Mouse (Mus musculus) midbrain, postnatal 0 days (tissue): Measurements from ENCODE around the gene Klhl11. TPM values are rescaled to one million over a fixed set of nuclear protein-coding genes. Genes with fewer than 3 reads are reported as not detected.

Experiments used
- ATAC-seq: fragments of 200-750 bp; cut with Nextera tagmentation; 2 replicates; pipeline ENCODE4 v1.8.0; 2017; ENCODE audit warnings: moderate number of reproducible peaks, mild to moderate bottlenecking, moderate TSS enrichment, moderate library complexity; ENCODE audit not compliant: low FRiP score
- DNase-seq: peaks from one replicate; pipeline ENCODE4 v3.0.0-alpha.2; 2015; ENCODE audit warnings: low spot score
- H3K27ac ChIP-seq: fragments of 300-500 bp; sonication (generic); 2 replicates; pipeline ENCODE4 v1.5.1; 2014; ENCODE audit warnings: low read depth, mild to moderate bottlenecking, low read length, mixed read lengths
- H3K27me3 ChIP-seq: fragments of 300-500 bp; sonication (generic); 2 replicates; pipeline ENCODE4 v1.6.1; 2014; ENCODE audit warnings: low read length, control low read depth, mixed read lengths; ENCODE audit not compliant: insufficient read depth
- H3K36me3 ChIP-seq: fragments of 300-500 bp; sonication (generic); 2 replicates; pipeline ENCODE4 v1.6.1; 2014; ENCODE audit warnings: low read length, control low read depth, mixed read lengths; ENCODE audit not compliant: insufficient read depth
- H3K4me1 ChIP-seq: fragments of 300-500 bp; sonication (generic); 2 replicates; pipeline ENCODE4 v1.6.1; 2014; ENCODE audit warnings: mild to moderate bottlenecking, control low read depth, antibody characterized with exemption, low read length, mixed read lengths; ENCODE audit not compliant: insufficient read depth
- H3K4me2 ChIP-seq: fragments of 300-500 bp; sonication (generic); 2 replicates; pipeline ENCODE4 v1.6.1; 2014; ENCODE audit warnings: low read depth, mild to moderate bottlenecking, low read length, mixed read lengths; ENCODE audit not compliant: poor library complexity, severe bottlenecking
- H3K4me3 ChIP-seq: fragments of 300-500 bp; sonication (generic); 2 replicates; pipeline ENCODE4 v1.5.1; 2014; ENCODE audit warnings: low read depth, mild to moderate bottlenecking, low read length, moderate library complexity
- H3K9ac ChIP-seq: fragments of 300-500 bp; sonication (generic); replicated peaks from 2 replicates; pipeline ENCODE4 v1.6.1; 2014; ENCODE audit warnings: mild to moderate bottlenecking, low read length, moderate library complexity, mixed read lengths; ENCODE audit not compliant: poor library complexity, severe bottlenecking
- H3K9me3 ChIP-seq: fragments of 300-500 bp; sonication (generic); 2 replicates; pipeline ENCODE4 v1.6.1; 2016; ENCODE audit warnings: low read length, control low read depth
- CTCF ChIP-seq: IDR thresholded peaks from 2 replicates; pipeline ENCODE4 v1.5.1; 2016; ENCODE audit warnings: antibody characterized with exemption, mild to moderate bottlenecking
- WGBS: fragments of 180-500 bp; shearing (Covaris S2); extraction: QIAGEN DNeasy Blood & Tissue Kit; methylation state at CpG from one replicate; pipeline ENCODE4 v1.1.7; 2014; 5-methylcytosine and 5-hydroxymethylcytosine counted together
- polyA plus RNA-seq: library from polyadenylated mRNA; unstranded; fragments of >200 nt; fragmentation: Nextera tagmentation; extraction: Ambion mirVana; gene quantifications from 2 replicates; pipeline ENCODE4 v1.2.1, GENCODE M21; 2015
- total RNA-seq: library from RNA; depleted of rRNA; stranded (reverse); fragments of >200 nt; gene quantifications from 2 replicates; pipeline ENCODE4 v1.2.3, GENCODE M21; 2014

Klhl11 gene
- total and polyA plus RNA-seq, 2 experiments from 2014 or later, result 10.3 to 57.4 TPM

DNA sequence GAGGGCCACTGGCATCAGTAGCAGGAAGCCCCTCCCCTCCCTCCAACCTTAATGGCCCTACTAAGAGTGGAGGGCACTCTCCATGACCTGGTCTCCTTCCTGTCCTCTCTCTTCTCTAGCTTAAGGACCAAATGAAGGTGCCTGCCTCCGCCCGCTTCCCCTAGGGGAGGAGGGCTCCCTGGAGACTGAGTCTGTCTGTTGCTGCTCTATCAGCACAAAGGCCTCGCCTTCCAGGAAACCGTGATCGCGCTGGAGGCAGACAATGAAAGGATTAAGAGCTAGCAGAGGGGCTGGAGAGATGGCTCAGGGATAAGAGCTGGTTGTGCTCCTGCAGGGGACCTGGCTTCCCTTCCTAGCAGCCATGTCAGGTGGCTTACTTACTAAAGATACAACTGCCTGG is 28.8 kb upstream of the Klhl11 start:
- DNase-seq, result no peak

GRCm38 (mm10) chr11:100500651-100501050 is 28.1 kb upstream of the Klhl11 start:
- no peak for ATAC-seq
- Histone ChIP-seq H3K27me3 (no peaks in the 10 kb centered on the region), H3K4me2 (no peak overlapping the region), H3K36me3 (peaks cover 86% of the 10 kb centered on the region), H3K9ac (no peak overlapping the region), H3K4me1 (no peaks in the 10 kb centered on the region), H3K27ac (0 out of 2 replicates have a peak overlapping the region, but pooled peaks have one; percentile 38), H3K4me3 (no peak overlapping the region), H3K9me3 (no peaks in the 10 kb centered on the region)
- TF ChIP-seq CTCF, result no peak
- no peak for DNase-seq
- WGBS, result 59% methylated on average over 7 of the region's 7 CpGs

More for the DNA sequence above, 28.8 kb upstream of the Klhl11 start:
- no peak overlapping the region for H3K4me2 ChIP-seq
- H3K4me3 ChIP-seq, result no peak overlapping the region
- no peak for ATAC-seq
- H3K27me3 ChIP-seq, result no peaks in the 10 kb centered on the region
- 6% methylated on average over 6 of the region's 6 CpGs for WGBS
- peaks cover 84% of the 10 kb centered on the region for H3K36me3 ChIP-seq
- H3K4me1 ChIP-seq, result no peaks in the 10 kb centered on the region
- H3K9me3 ChIP-seq, result no peaks in the 10 kb centered on the region
- H3K27ac ChIP-seq, result 0 out of 2 replicates have a peak overlapping the region, but pooled peaks have one; percentile 38
- TF ChIP-seq CTCF, result no peak
- no peak overlapping the region for H3K9ac ChIP-seq

GRCm38 (mm10) chr11:100500241-100500640 is 27.7 kb upstream of the Klhl11 start:
- WGBS, result 61% methylated on average over 3 of the region's 3 CpGs

DNA sequence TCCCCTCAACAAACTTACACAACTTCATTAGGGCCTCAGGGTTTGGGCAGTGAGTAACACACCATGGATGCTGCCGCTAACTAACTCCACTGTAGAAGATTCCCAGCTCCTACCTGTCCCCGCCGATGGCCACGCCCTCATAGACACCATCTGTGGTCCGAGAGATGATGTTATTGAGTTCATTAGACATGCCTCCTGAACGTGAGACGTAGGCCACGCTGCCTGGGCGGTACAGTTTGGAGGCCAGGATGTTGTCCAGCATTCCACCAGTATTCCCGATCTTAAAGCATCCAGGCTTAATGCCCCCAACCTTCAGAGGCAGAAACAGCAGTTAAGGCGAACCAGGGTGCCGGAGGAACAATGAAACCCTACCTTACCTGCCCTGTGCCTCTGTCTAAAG is 21.2 kb upstream of the Klhl11 start:
- 92% methylated on average over 12 of the region's 12 CpGs for WGBS

More at GRCm38 (mm10) chr11:100500241-100500640, 27.7 kb upstream of the Klhl11 start:
- no peak for ATAC-seq
- TF ChIP-seq CTCF, result no peak
- no peak overlapping the region for H3K27ac ChIP-seq
- H3K4me3 ChIP-seq, result no peak overlapping the region
- 0 out of 2 replicates have a peak overlapping the region, but pooled peaks have one; percentile 1 for H3K9ac ChIP-seq
- H3K9me3 ChIP-seq, result no peaks in the 10 kb centered on the region
- no peaks in the 10 kb centered on the region for H3K27me3 ChIP-seq
- H3K4me1 ChIP-seq, result no peaks in the 10 kb centered on the region
- no peak overlapping the region for H3K4me2 ChIP-seq
- peaks cover 86% of the 10 kb centered on the region for H3K36me3 ChIP-seq
- DNase-seq, result no peak

GRCm38 (mm10) chr11:100490951-100491350 is 18.4 kb upstream of the Klhl11 start:
- no peak for DNase-seq
- 91% methylated on average over 6 of the region's 6 CpGs for whole genome bisulfite sequencing

More for the DNA sequence above, 21.2 kb upstream of the Klhl11 start:
- H3K9ac ChIP-seq, result no peak overlapping the region
- TF ChIP-seq CTCF, result no peak
- DNase-seq, result no peak
- no peak overlapping the region for H3K27ac ChIP-seq
- H3K36me3 ChIP-seq, result peaks cover 75% of the 10 kb centered on the region
- H3K4me1 ChIP-seq, result no peaks in the 10 kb centered on the region
- no peak overlapping the region for H3K4me2 ChIP-seq
- H3K27me3 ChIP-seq, result no peaks in the 10 kb centered on the region
- no peak overlapping the region for H3K4me3 ChIP-seq
- ATAC-seq, result no peak
- no peaks in the 10 kb centered on the region for H3K9me3 ChIP-seq

DNA sequence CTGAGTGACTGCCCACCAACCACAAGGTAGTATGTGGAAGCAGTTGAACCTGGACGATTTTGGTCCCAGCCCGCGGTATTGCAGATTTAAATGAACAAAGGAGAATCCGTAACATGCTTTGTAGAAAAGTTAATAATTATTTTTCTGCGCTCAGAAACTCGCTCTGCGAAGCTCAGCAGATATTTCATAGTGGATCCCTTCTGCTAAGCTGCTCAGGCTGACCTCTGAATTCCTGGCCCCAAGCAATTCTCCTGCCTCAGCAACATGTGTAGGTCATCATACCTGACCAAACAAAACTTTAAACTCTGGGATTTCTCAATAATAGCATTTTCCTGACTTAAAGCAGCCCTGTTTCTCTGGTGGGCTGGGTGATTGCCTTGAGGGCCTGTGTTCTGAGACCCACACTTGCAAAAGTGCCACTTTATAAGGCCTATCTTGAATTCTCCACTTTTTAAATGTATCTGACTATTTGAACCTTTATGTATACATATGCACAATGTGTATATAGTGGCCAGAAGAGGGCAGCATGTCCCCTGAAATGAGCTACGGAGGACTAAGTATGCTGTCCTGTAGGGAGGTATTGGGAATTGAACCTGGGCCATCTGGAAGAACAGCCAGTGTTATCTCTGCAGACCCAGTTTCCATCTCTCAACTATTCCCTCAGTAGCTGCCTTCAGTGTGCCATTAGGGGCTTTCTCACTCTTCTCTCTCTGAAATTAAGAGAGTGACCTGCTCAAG is 13.4 kb upstream of the Klhl11 start:
- DNase-seq (peak; percentile 62), ATAC-seq (no peak)
- Histone ChIP-seq H3K27ac (no peak overlapping the region), H3K4me2 (no peak overlapping the region), H3K4me3 (no peak overlapping the region), H3K4me1 (no peaks in the 10 kb centered on the region), H3K9me3 (no peaks in the 10 kb centered on the region), H3K27me3 (no peaks in the 10 kb centered on the region), H3K9ac (no peak overlapping the region), H3K36me3 (peaks cover 53% of the 10 kb centered on the region)
- 87% methylated on average over 8 of the region's 8 CpGs for WGBS
- TF ChIP-seq CTCF, result peak; percentile 73

More at GRCm38 (mm10) chr11:100490951-100491350, 18.4 kb upstream of the Klhl11 start:
- H3K4me3 ChIP-seq, result no peak overlapping the region
- H3K9ac ChIP-seq, result no peak overlapping the region
- no peak overlapping the region for H3K4me2 ChIP-seq
- no peaks in the 10 kb centered on the region for H3K27me3 ChIP-seq
- H3K9me3 ChIP-seq, result no peaks in the 10 kb centered on the region
- H3K4me1 ChIP-seq, result no peaks in the 10 kb centered on the region
- no peak overlapping the region for H3K27ac ChIP-seq
- peaks cover 51% of the 10 kb centered on the region for H3K36me3 ChIP-seq
- peak; percentile 65 for TF ChIP-seq CTCF
- ATAC-seq, result no peak
